Mouse (Mus musculus): Measurements from ENCODE around the gene Fmnl1.

Gene Fmnl1

GRCm38 (mm10) chr11:103161449-103161848 lies 9.5 kb upstream of the Fmnl1 start:
- no peak for DNase-seq

- no peak for DNase-seq
Measured at GRCm38 (mm10) chr11:103162132-103162531, 8.8 kb upstream of the Fmnl1 start.

- DNase-seq, result no peak
Measured at GRCm38 (mm10) chr11:103164391-103164790, 6.5 kb upstream of the Fmnl1 start.

GRCm38 (mm10) chr11:103168690-103169390 lies 2.1 kb upstream of the Fmnl1 start:
- peak; percentile 85 to 86 for DNase-seq

GRCm38 (mm10) chr11:103169664-103170063 lies 1.2 kb upstream of the Fmnl1 start:
- no peak for DNase-seq

GRCm38 (mm10) chr11:103170111-103170493 lies 805 bp upstream of the Fmnl1 start:
- DNase-seq, result no peak

- no peak for DNase-seq
Measured at GRCm38 (mm10) chr11:103171286-103171620, 346 bp downstream of the Fmnl1 start.

GRCm38 (mm10) chr11:103171703-103172391 lies 940 bp downstream of the Fmnl1 start:
- DNase-seq, result no peak

- DNase-seq, result no peak
Measured at GRCm38 (mm10) chr11:103172392-103173040, 1.6 kb downstream of the Fmnl1 start.

- DNase-seq, result no peak
Measured at GRCm38 (mm10) chr11:103173041-103173770, 2.3 kb downstream of the Fmnl1 start.

GRCm38 (mm10) chr11:103173771-103174344 lies 3.0 kb downstream of the Fmnl1 start:
- DNase-seq, result no peak

- DNase-seq, result no peak
Measured at GRCm38 (mm10) chr11:103174411-103174832, 3.5 kb downstream of the Fmnl1 start.

- no peak for DNase-seq
Measured at GRCm38 (mm10) chr11:103174891-103175391, 4.0 kb downstream of the Fmnl1 start.

GRCm38 (mm10) chr11:103175688-103176442 lies 5.0 kb downstream of the Fmnl1 start:
- DNase-seq, result no peak

GRCm38 (mm10) chr11:103176510-103176909 lies 5.6 kb downstream of the Fmnl1 start:
- no peak for DNase-seq

GRCm38 (mm10) chr11:103177216-103177615 lies 6.3 kb downstream of the Fmnl1 start:
- DNase-seq, result no peak

GRCm38 (mm10) chr11:103177815-103178485 lies 7.0 kb downstream of the Fmnl1 start:
- DNase-seq, result no peak

GRCm38 (mm10) chr11:103178748-103179147 lies 7.8 kb downstream of the Fmnl1 start:
- no peak for DNase-seq

GRCm38 (mm10) chr11:103180426-103180825 lies 9.5 kb downstream of the Fmnl1 start:
- DNase-seq, result no peak

GRCm38 (mm10) chr11:103181349-103181748 lies 10.4 kb downstream of the Fmnl1 start:
- DNase-seq, result no peak

- no peak for DNase-seq
Measured at GRCm38 (mm10) chr11:103181911-103182310, 11.0 kb downstream of the Fmnl1 start.

Measured in cerebellum, adult 18-20 months (tissue).